Mouse (Mus musculus) bone marrow, adult 2 months (tissue): Measurements from ENCODE around the gene Ggps1. TPM values are rescaled to one million over a fixed set of nuclear protein-coding genes. Genes with fewer than 3 reads are reported as not detected.

ENCODE experiments used
- H3K27ac ChIP-seq: fragments of 200-500 bp; 2 replicates; pipeline ENCODE4 v1.5.1; 2012; ENCODE audit warnings: low read depth, mild to moderate bottlenecking, control low read depth, inconsistent platforms, low read length; ENCODE audit not compliant: control insufficient read depth, poor library complexity, insufficient read depth
- H3K4me1 ChIP-seq: fragments of 200-500 bp; 2 replicates; pipeline ENCODE4 v1.6.1; 2011; ENCODE audit warnings: low read length; ENCODE audit not compliant: control insufficient read depth, insufficient read depth
- H3K4me3 ChIP-seq: fragments of 200-500 bp; replicated peaks from 2 replicates; pipeline ENCODE3; 2011; ENCODE audit warnings: mild to moderate bottlenecking, low read depth, low read length, control low read depth; ENCODE audit not compliant: control insufficient read depth
- CTCF ChIP-seq: fragments of 200-500 bp; IDR thresholded peaks from 2 replicates; pipeline ENCODE4 v1.5.1; 2011; ENCODE audit warnings: low read length, control low read depth; ENCODE audit not compliant: control insufficient read depth, insufficient read depth
- POLR2A ChIP-seq: fragments of 200-500 bp; IDR thresholded peaks from 2 replicates; pipeline ENCODE4 v1.6.1; 2011; ENCODE audit warnings: low read depth, mild to moderate bottlenecking, control low read depth, low read length, borderline replicate concordance; ENCODE audit not compliant: control insufficient read depth
- WGBS: fragments of 180-500 bp; shearing (Covaris S2); methylation state at CpG from one replicate; pipeline ENCODE4 v1.1.7; 2018; 5-methylcytosine and 5-hydroxymethylcytosine counted together
- polyA plus RNA-seq: library from polyadenylated mRNA; stranded (reverse); fragments of >200 nt; gene quantifications from 2 replicates; pipeline ENCODE4 v1.2.4, GENCODE M21; 2011; ENCODE audit warnings: low replicate concordance; ENCODE audit not compliant: missing spikeins, insufficient read depth, insufficient read length

Gene Ggps1
- polyA plus RNA-seq, 1 experiment: 17.3 TPM

GRCm38 (mm10) chr13:14014001-14014400 is 49.3 kb downstream of the Ggps1 start:
- Histone ChIP-seq H3K27ac (no peak overlapping the region), H3K4me1 (no peaks in the 10 kb centered on the region; the same call in 1 of the 2 replicates), H3K4me3 (no peak overlapping the region)
- no peak for TF ChIP-seq POLR2A
- TF ChIP-seq CTCF: no peak
- 91% methylated on average over 2 of the region's 2 CpGs for WGBS

- H3K4me1 ChIP-seq: no peaks in the 10 kb centered on the region; the same call in 1 of the 2 replicates
- H3K4me3 ChIP-seq: no peak overlapping the region
- WGBS: 82% methylated on average over 4 of the region's 4 CpGs
- TF ChIP-seq CTCF: no peak
- TF ChIP-seq POLR2A: no peak
- no peak overlapping the region for H3K27ac ChIP-seq
Observed at GRCm38 (mm10) chr13:14011454-14011995, 51.8 kb downstream of the Ggps1 start.

GRCm38 (mm10) chr13:14006056-14006455 is 57.2 kb downstream of the Ggps1 start:
- Histone ChIP-seq H3K4me1 (no peaks in the 10 kb centered on the region), H3K27ac (no peak overlapping the region), H3K4me3 (no peak overlapping the region)
- WGBS: 80% methylated on average over 2 of the region's 2 CpGs
- TF ChIP-seq POLR2A (no peak), CTCF (no peak)

GRCm38 (mm10) chr13:14004999-14005398 is 58.3 kb downstream of the Ggps1 start:
- H3K4me1 ChIP-seq: no peaks in the 10 kb centered on the region
- WGBS: 92% methylated on average over 5 of the region's 5 CpGs
- TF ChIP-seq CTCF: no peak
- TF ChIP-seq POLR2A: no peak
- H3K27ac ChIP-seq: no peak overlapping the region
- no peak overlapping the region for H3K4me3 ChIP-seq

- Histone ChIP-seq H3K4me3 (no peak overlapping the region), H3K27ac (no peak overlapping the region), H3K4me1 (no peaks in the 10 kb centered on the region)
- TF ChIP-seq POLR2A (no peak), CTCF (no peak)
- WGBS: 72% methylated on average over 4 of the region's 4 CpGs
Observed at GRCm38 (mm10) chr13:14004086-14004485, 59.2 kb downstream of the Ggps1 start.

GRCm38 (mm10) chr13:14002706-14003105 is 60.6 kb downstream of the Ggps1 start:
- no peak for TF ChIP-seq CTCF
- TF ChIP-seq POLR2A: no peak
- no peaks in the 10 kb centered on the region for H3K4me1 ChIP-seq
- 88% methylated on average over 2 of the region's 2 CpGs for WGBS
- H3K27ac ChIP-seq: no peak overlapping the region
- H3K4me3 ChIP-seq: no peak overlapping the region

Other genes with a start within 250 kb of the Ggps1 start
- 12.5 and 14.5 TPM in 2 replicates for gene B3galnt2, start 109.0 kb downstream of the Ggps1 start, polyA plus RNA-seq
- gene Tbce, start 23.9 kb downstream of the Ggps1 start, polyA plus RNA-seq: 54.5 and 159 TPM in 2 replicates
- gene Arid4b, start 256 bp downstream of the Ggps1 start, polyA plus RNA-seq: 25.2 and 31.0 TPM in 2 replicates